Mouse (Mus musculus) MEL (cell line): ENCODE results near the gene Cacna2d4. TPM values are rescaled to one million over a fixed set of nuclear protein-coding genes. Genes with fewer than 3 reads are reported as not detected.

Experiments
- DNase-seq: peaks from one replicate; pipeline ENCODE4 v3.0.0; 2011; ENCODE audit warnings: low read depth, low spot score
- H3K27ac ChIP-seq: 2 replicates; pipeline ENCODE4 v1.5.1; 2012; ENCODE audit warnings: low read depth, mild to moderate bottlenecking, control low read depth, low read length, moderate library complexity; ENCODE audit not compliant: control insufficient read depth
- H3K27me3 ChIP-seq, 2 experiments: fragments of 150-350 bp in 1 of 2; sonication (generic) in 1 of 2; 2 replicates each; pipeline ENCODE4 v1.6.1; 2012; ENCODE audit warnings: low read length in 2 of 2, mild to moderate bottlenecking in 2 of 2, improper control_type of control experiment in 1 of 2, moderate library complexity in 1 of 2; ENCODE audit not compliant: insufficient read depth in 2 of 2, control insufficient read depth in 1 of 2
- H3K36me3 ChIP-seq, 2 experiments: 2 replicates each; pipeline ENCODE4 v1.6.1; 2012 to 2014; ENCODE audit warnings: low read length in 2 of 2, improper control_type of control experiment in 1 of 2, inconsistent platforms in 1 of 2, mild to moderate bottlenecking in 1 of 2; ENCODE audit not compliant: insufficient read depth in 2 of 2, control insufficient read depth in 1 of 2
- H3K4me1 ChIP-seq, 2 experiments: fragments of 150-350 bp in 1 of 2; sonication (generic) in 1 of 2; 2 replicates each; pipeline ENCODE4 v1.6.1; 2012; ENCODE audit warnings: low read length in 2 of 2, improper control_type of control experiment in 1 of 2, mild to moderate bottlenecking in 1 of 2; ENCODE audit not compliant: insufficient read depth in 2 of 2, control insufficient read depth in 1 of 2
- H3K4me3 ChIP-seq, 2 experiments: fragments of 150-350 bp in 1 of 2; sonication (generic) in 1 of 2; 2 replicates each; pipeline ENCODE4 v1.5.1; 2012; ENCODE audit warnings: low read depth in 2 of 2, low read length in 2 of 2, mild to moderate bottlenecking in 2 of 2, moderate library complexity in 2 of 2, control low read depth in 1 of 2, improper control_type of control experiment in 1 of 2; ENCODE audit not compliant: control insufficient read depth in 1 of 2, insufficient read depth in 1 of 2
- H3K79me2 ChIP-seq: 2 replicates; pipeline ENCODE4 v1.6.1; 2012; ENCODE audit warnings: mild to moderate bottlenecking, low read length, moderate library complexity; ENCODE audit not compliant: control insufficient read depth, poor library complexity, insufficient read depth
- H3K9ac ChIP-seq: 2 replicates; pipeline ENCODE4 v1.6.1; 2012; ENCODE audit warnings: low read depth, mild to moderate bottlenecking, control low read depth, low read length, moderate library complexity; ENCODE audit not compliant: control insufficient read depth, poor library complexity, severe bottlenecking
- H3K9me3 ChIP-seq: fragments of 150-350 bp; sonication (generic); replicated peaks from 2 replicates; pipeline ENCODE4 v1.6.1; 2012; ENCODE audit warnings: mild to moderate bottlenecking, low read length, improper control_type of control experiment, moderate library complexity; ENCODE audit not compliant: insufficient read depth
- BHLHE40 ChIP-seq: IDR thresholded peaks from 2 replicates; pipeline ENCODE4 v1.6.1; 2012; ENCODE audit warnings: low read depth, mild to moderate bottlenecking, inconsistent platforms, low read length, improper control_type of control experiment, borderline replicate concordance
- CHD1 ChIP-seq: IDR thresholded peaks from 2 replicates; pipeline ENCODE4 v1.6.1; 2012; ENCODE audit warnings: low read depth, mild to moderate bottlenecking, inconsistent platforms, low read length, improper control_type of control experiment
- EP300 ChIP-seq, 2 experiments: IDR thresholded peaks; 2 replicates each; pipeline ENCODE4 v1.6.1; 2011; ENCODE audit warnings: improper control_type of control experiment in 2 of 2, low read length in 2 of 2, low read depth in 1 of 2, mild to moderate bottlenecking in 1 of 2
- ETS1 ChIP-seq: IDR thresholded peaks from 2 replicates; pipeline ENCODE4 v1.6.1; 2012; ENCODE audit warnings: low read depth, mild to moderate bottlenecking, inconsistent platforms, low read length, improper control_type of control experiment, moderate library complexity
- GABPA ChIP-seq: IDR thresholded peaks from 2 replicates; pipeline ENCODE4 v1.6.1; 2012; ENCODE audit warnings: low read depth, mild to moderate bottlenecking, inconsistent platforms, low read length, improper control_type of control experiment, moderate library complexity
- GATA1 ChIP-seq: IDR thresholded peaks from 2 replicates; pipeline ENCODE4 v1.6.1; 2011; ENCODE audit warnings: low read depth, low read length, improper control_type of control experiment
- HCFC1 ChIP-seq: IDR thresholded peaks from 2 replicates; pipeline ENCODE4 v1.6.1; 2012; ENCODE audit warnings: low read depth, mild to moderate bottlenecking, inconsistent platforms, low read length, improper control_type of control experiment, moderate library complexity
- JUND ChIP-seq: IDR thresholded peaks from 2 replicates; pipeline ENCODE4 v1.6.1; 2011; ENCODE audit warnings: low read depth, mild to moderate bottlenecking, improper control_type of control experiment, low read length
- KAT2A ChIP-seq: conservative IDR thresholded peaks from 2 replicates; pipeline ENCODE4 v1.6.1; 2012; ENCODE audit warnings: low read depth, low read length, improper control_type of control experiment, inconsistent platforms
- MAFK ChIP-seq: IDR thresholded peaks from 2 replicates; pipeline ENCODE4 v1.6.1; 2011; ENCODE audit warnings: low read depth, mild to moderate bottlenecking, low read length, improper control_type of control experiment, borderline replicate concordance
- MAX ChIP-seq: IDR thresholded peaks from 2 replicates; pipeline ENCODE4 v1.6.1; 2011; ENCODE audit warnings: low read length, improper control_type of control experiment
- MAZ ChIP-seq: IDR thresholded peaks from 2 replicates; pipeline ENCODE4 v1.6.1; 2012; ENCODE audit warnings: low read depth, mild to moderate bottlenecking, inconsistent platforms, low read length, improper control_type of control experiment
- MXI1 ChIP-seq: IDR thresholded peaks from 2 replicates; pipeline ENCODE4 v1.6.1; 2011; ENCODE audit warnings: mild to moderate bottlenecking, low read depth, low read length, improper control_type of control experiment
- MYB ChIP-seq: IDR thresholded peaks from 2 replicates; pipeline ENCODE4 v1.6.1; 2011; ENCODE audit warnings: mild to moderate bottlenecking, low read depth, low read length, improper control_type of control experiment
- NELFE ChIP-seq: IDR thresholded peaks from 2 replicates; pipeline ENCODE4 v1.6.1; 2011; ENCODE audit warnings: low read depth, low read length, improper control_type of control experiment
- POLR2A ChIP-seq, 2 experiments: IDR thresholded peaks; 2 replicates each; pipeline ENCODE4 v1.6.1; 2011 to 2012; ENCODE audit warnings: low read length in 2 of 2, mild to moderate bottlenecking in 2 of 2, control low read depth in 1 of 2, improper control_type of control experiment in 1 of 2, low read depth in 1 of 2, moderate library complexity in 1 of 2; ENCODE audit not compliant: control insufficient read depth in 1 of 2, insufficient read depth in 1 of 2, poor library complexity in 1 of 2
- POLR2AphosphoS2 ChIP-seq: IDR thresholded peaks from 2 replicates; pipeline ENCODE4 v1.6.1; 2011; ENCODE audit warnings: low read length, improper control_type of control experiment
- SIN3A ChIP-seq: IDR thresholded peaks from 2 replicates; pipeline ENCODE4 v1.6.1; 2012; ENCODE audit warnings: low read length, improper control_type of control experiment, inconsistent platforms
- TBP ChIP-seq: IDR thresholded peaks from 2 replicates; pipeline ENCODE4 v1.8.0; 2011; ENCODE audit warnings: low read depth, low read length, improper control_type of control experiment
- UBTF ChIP-seq: IDR thresholded peaks from 2 replicates; pipeline ENCODE4 v1.6.1; 2012; ENCODE audit warnings: low read depth, mild to moderate bottlenecking, inconsistent platforms, low read length, improper control_type of control experiment, moderate library complexity, borderline replicate concordance; ENCODE audit not compliant: insufficient read depth
- USF1 ChIP-seq: IDR thresholded peaks from 2 replicates; pipeline ENCODE4 v1.6.1; 2014; ENCODE audit warnings: low read depth, mild to moderate bottlenecking, inconsistent platforms, low read length, improper control_type of control experiment, moderate library complexity
- ZKSCAN1 ChIP-seq: IDR thresholded peaks from 2 replicates; pipeline ENCODE4 v1.6.1; 2012; ENCODE audit warnings: low read depth, mild to moderate bottlenecking, inconsistent platforms, low read length, improper control_type of control experiment, moderate library complexity
- ZMIZ1 ChIP-seq: IDR thresholded peaks from 2 replicates; pipeline ENCODE4 v1.6.1; 2012; ENCODE audit warnings: low read depth, mild to moderate bottlenecking, inconsistent platforms, low read length, improper control_type of control experiment, moderate library complexity
- ZNF384 ChIP-seq: IDR thresholded peaks from 2 replicates; pipeline ENCODE4 v1.6.1; 2012; ENCODE audit warnings: low read depth, mild to moderate bottlenecking, inconsistent platforms, low read length, improper control_type of control experiment
- polyA plus RNA-seq, 2 experiments: library from polyadenylated mRNA; stranded (reverse) in 1 of 2; unstranded in 1 of 2; fragments of >175 nt in 1 of 2; fragments of >200 nt in 1 of 2; gene quantifications; 2 replicates each; pipeline versions ENCODE4 v1.2.1 to v1.2.4; 2012; ENCODE audit warnings: low replicate concordance in 2 of 2, low read depth in 1 of 2; ENCODE audit not compliant: insufficient read length in 2 of 2, insufficient read depth in 1 of 2, missing spikeins in 1 of 2
- total RNA-seq: library from RNA; depleted of rRNA; stranded (reverse); fragments of 300-350 nt; gene quantifications from 2 replicates; pipeline ENCODE4 v1.2.3, GENCODE M21; 2012

Cacna2d4 gene
- total and polyA plus RNA-seq, 3 experiments, result 0.69 to 1.1 TPM; not detected in 1

DNA sequence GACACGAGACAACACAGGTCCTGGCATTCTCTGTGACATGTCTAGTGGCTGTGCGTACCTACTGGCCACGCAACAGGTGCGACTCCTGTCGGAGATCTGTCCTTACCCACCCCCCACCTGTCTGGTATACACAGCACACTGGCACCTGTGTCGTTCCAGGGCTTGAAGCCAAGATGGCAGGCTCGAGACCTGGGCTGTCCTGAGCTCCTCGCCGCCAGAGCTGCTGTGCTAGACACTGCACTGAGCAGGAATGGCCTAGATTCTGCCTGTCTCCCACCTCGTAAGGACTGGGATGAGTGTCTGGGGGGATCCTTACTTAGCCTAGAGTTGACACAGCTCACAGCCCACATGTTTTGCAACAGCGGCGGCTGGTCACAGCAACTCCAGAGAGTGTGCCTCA lies 11.1 kb upstream of the Cacna2d4 start:
- Histone ChIP-seq H3K27me3 (peaks cover 0 to 2% of the 10 kb centered on the region in 2 experiments; a peak in 1 of 4 replicates), H3K36me3 (peaks cover 0 to 2% of the 10 kb centered on the region in 2 experiments; a peak in 1 of 4 replicates), H3K4me3 (no peak overlapping the region), H3K79me2 (no peaks in the 10 kb centered on the region), H3K9ac (no peak overlapping the region), H3K27ac (no peak overlapping the region), H3K4me1 (no peaks in the 10 kb centered on the region), H3K9me3 (no peaks in the 10 kb centered on the region)
- no peak for DNase-seq
- TF ChIP-seq KAT2A (no peak), BHLHE40 (no peak), MYB (no peak), GATA1 (no peak), EP300 (IDR thresholded peaks at IDR 0.05; ENCODE audit: low read depth in 1 of 2, low read length in 2 of 2) (no peak), USF1 (no peak), POLR2AphosphoS2 (no peak), ZMIZ1 (no peak), MAZ (no peak), JUND (no peak), MXI1 (no peak), CHD1 (no peak), ZKSCAN1 (no peak), POLR2A (IDR thresholded peaks at IDR 0.05; ENCODE audit: control insufficient read depth in 1 of 2, insufficient read depth in 1 of 2, low read depth in 1 of 2, low read length in 2 of 2, poor library complexity in 1 of 2) (no peak), HCFC1 (no peak), ETS1 (no peak), MAX (no peak)

DNA sequence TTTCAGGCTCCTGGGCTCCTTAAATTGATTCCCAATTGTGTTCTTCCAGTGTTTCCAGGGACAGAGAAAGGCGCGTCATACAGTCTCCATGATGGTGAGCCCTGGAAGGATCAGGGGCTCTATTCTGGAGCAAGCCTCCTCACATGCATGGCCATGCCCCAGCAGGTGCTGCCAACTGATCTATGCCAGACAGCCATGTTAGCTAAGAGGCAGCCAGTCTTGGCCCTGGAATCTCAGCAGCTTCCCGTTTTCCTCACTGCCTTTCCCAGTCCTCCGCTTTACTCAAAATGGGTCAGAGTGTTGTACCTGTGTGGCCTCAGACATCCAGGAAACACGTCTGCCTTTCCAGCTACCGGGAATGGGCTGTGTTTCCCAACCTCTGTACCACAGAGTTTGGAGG lies 10.6 kb upstream of the Cacna2d4 start:
- no peaks in the 10 kb centered on the region for H3K79me2 ChIP-seq
- H3K9ac ChIP-seq, result no peak overlapping the region
- H3K9me3 ChIP-seq, result no peaks in the 10 kb centered on the region
- peaks cover 0 to 2% of the 10 kb centered on the region in 2 experiments; a peak in 1 of 4 replicates for H3K27me3 ChIP-seq
- H3K36me3 ChIP-seq, result no peaks in the 10 kb centered on the region
- H3K4me3 ChIP-seq, result no peak overlapping the region
- TF ChIP-seq SIN3A (no peak), TBP (no peak), EP300 (IDR thresholded peaks at IDR 0.05; ENCODE audit: low read depth in 1 of 2, low read length in 2 of 2) (no peak), GABPA (no peak), MAFK (no peak), HCFC1 (no peak), UBTF (no peak), ZMIZ1 (no peak), ZNF384 (no peak), NELFE (no peak), POLR2AphosphoS2 (no peak)
- no peak for DNase-seq
- no peak overlapping the region for H3K27ac ChIP-seq
- no peaks in the 10 kb centered on the region for H3K4me1 ChIP-seq
